Mouse (Mus musculus): ENCODE results near the gene Adm2. TPM values are rescaled to one million over a fixed set of nuclear protein-coding genes. Genes with fewer than 3 reads are reported as not detected.

Gene Adm2
- polyA plus RNA-seq, 1 experiment: 3.5 TPM

DNA sequence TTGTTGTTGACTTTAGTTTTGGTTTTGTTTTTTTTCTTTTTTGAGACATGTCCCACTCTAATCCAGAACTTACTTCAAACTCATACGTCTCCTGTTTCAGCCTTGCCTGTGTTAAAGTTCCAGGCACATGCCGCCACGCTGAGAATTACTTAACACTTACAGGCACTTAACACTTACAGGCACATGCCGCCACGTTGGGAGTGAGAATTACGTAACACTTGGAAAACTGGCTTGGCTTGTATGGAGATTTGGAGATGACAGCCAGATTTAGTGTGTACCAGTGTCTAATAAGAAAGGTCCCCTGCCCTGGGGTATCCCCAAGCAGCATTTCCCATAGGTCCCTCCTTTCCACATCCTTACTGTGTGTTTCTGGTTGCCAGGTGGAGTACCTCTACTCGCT is 40.5 kb downstream of the Adm2 start:
- TF ChIP-seq CTCF (IDR thresholded peaks at IDR 0.05; ENCODE audit: extremely low read depth, insufficient read depth, insufficient read length, insufficient replicate concordance): no peak
- TF ChIP-seq POLR2A (IDR thresholded peaks at IDR 0.05; ENCODE audit: low read depth, low read length): no peak
- Histone ChIP-seq H3K27ac (ENCODE audit: insufficient read depth, low read length) (no peak overlapping the region), H3K36me3 (ENCODE audit: control insufficient read depth, insufficient read depth, low read length) (peaks cover 41% of the 10 kb centered on the region), H3K4me3 (ENCODE audit: extremely low read depth, insufficient read depth, insufficient read length) (no peak overlapping the region), H3K27me3 (ENCODE audit: control insufficient read depth, insufficient read depth, low read length) (no peaks in the 10 kb centered on the region), H3K4me1 (ENCODE audit: control insufficient read depth, insufficient read depth, insufficient read length) (no peaks in the 10 kb centered on the region)
- DNase-seq (ENCODE audit: low read depth in 1 of 2, low spot score in 2 of 2): no peak
- 94% methylated on average over 7 of the region's 7 CpGs for WGBS

- H3K4me3 ChIP-seq (ENCODE audit: extremely low read depth, insufficient read depth, insufficient read length): no peak overlapping the region
- 96% methylated on average over 4 of the region's 4 CpGs for WGBS
- no peak for DNase-seq (ENCODE audit: low read depth in 1 of 2, low spot score in 2 of 2)
- H3K36me3 ChIP-seq (ENCODE audit: control insufficient read depth, insufficient read depth, low read length): peaks cover 56% of the 10 kb centered on the region
- TF ChIP-seq CTCF (IDR thresholded peaks at IDR 0.05; ENCODE audit: extremely low read depth, insufficient read depth, insufficient read length, insufficient replicate concordance): no peak
- no peak for TF ChIP-seq POLR2A (IDR thresholded peaks at IDR 0.05; ENCODE audit: low read depth, low read length)
- H3K27me3 ChIP-seq (ENCODE audit: control insufficient read depth, insufficient read depth, low read length): no peaks in the 10 kb centered on the region
- no peaks in the 10 kb centered on the region for H3K4me1 ChIP-seq (ENCODE audit: control insufficient read depth, insufficient read depth, insufficient read length)
- H3K27ac ChIP-seq (ENCODE audit: insufficient read depth, low read length): no peak overlapping the region
Measured at GRCm38 (mm10) chr15:89365141-89365551, 42.6 kb downstream of the Adm2 start.

- Histone ChIP-seq H3K27ac (ENCODE audit: insufficient read depth, low read length) (no peak overlapping the region), H3K4me3 (ENCODE audit: extremely low read depth, insufficient read depth, insufficient read length) (no peak overlapping the region), H3K4me1 (ENCODE audit: control insufficient read depth, insufficient read depth, insufficient read length) (peaks cover 8% of the 10 kb centered on the region; the same call in 1 of the 2 replicates), H3K27me3 (ENCODE audit: control insufficient read depth, insufficient read depth, low read length) (no peaks in the 10 kb centered on the region), H3K36me3 (ENCODE audit: control insufficient read depth, insufficient read depth, low read length) (peaks cover 41% of the 10 kb centered on the region)
- no peak for DNase-seq (ENCODE audit: low read depth in 1 of 2, low spot score in 2 of 2)
- no peak for TF ChIP-seq CTCF (IDR thresholded peaks at IDR 0.05; ENCODE audit: extremely low read depth, insufficient read depth, insufficient read length, insufficient replicate concordance)
- no peak for TF ChIP-seq POLR2A (IDR thresholded peaks at IDR 0.05; ENCODE audit: low read depth, low read length)
- 86% methylated on average over 13 of the region's 13 CpGs for WGBS
Measured at GRCm38 (mm10) chr15:89372068-89372467, 49.5 kb downstream of the Adm2 start.

- Histone ChIP-seq H3K36me3 (ENCODE audit: control insufficient read depth, insufficient read depth, low read length) (peaks cover 40% of the 10 kb centered on the region), H3K27ac (ENCODE audit: insufficient read depth, low read length) (no peak overlapping the region), H3K27me3 (ENCODE audit: control insufficient read depth, insufficient read depth, low read length) (no peaks in the 10 kb centered on the region), H3K4me3 (ENCODE audit: extremely low read depth, insufficient read depth, insufficient read length) (no peak overlapping the region), H3K4me1 (ENCODE audit: control insufficient read depth, insufficient read depth, insufficient read length) (peaks cover 8% of the 10 kb centered on the region; the same call in 1 of the 2 replicates)
- DNase-seq (ENCODE audit: low read depth in 1 of 2, low spot score in 2 of 2): no peak
- WGBS: 94% methylated on average over 7 of the region's 7 CpGs
- TF ChIP-seq POLR2A (IDR thresholded peaks at IDR 0.05; ENCODE audit: low read depth, low read length): no peak
Measured at GRCm38 (mm10) chr15:89372536-89372935, 50.0 kb downstream of the Adm2 start.

GRCm38 (mm10) chr15:89373027-89373761 is 50.7 kb downstream of the Adm2 start:
- Histone ChIP-seq H3K4me1 (ENCODE audit: control insufficient read depth, insufficient read depth, insufficient read length) (peaks cover 8% of the 10 kb centered on the region; the same call in 1 of the 2 replicates), H3K27ac (ENCODE audit: insufficient read depth, low read length) (peak overlapping the region; percentile 96), H3K36me3 (ENCODE audit: control insufficient read depth, insufficient read depth, low read length) (peaks cover 37% of the 10 kb centered on the region), H3K27me3 (ENCODE audit: control insufficient read depth, insufficient read depth, low read length) (peaks cover under 1% of the 10 kb centered on the region; the same call in 1 of the 2 replicates), H3K4me3 (ENCODE audit: extremely low read depth, insufficient read depth, insufficient read length) (peak overlapping the region; percentile 73)
- DNase-seq (ENCODE audit: low read depth in 1 of 2, low spot score in 2 of 2): peak; percentile 78 to 84
- 2% methylated on average over 35 of the region's 35 CpGs for WGBS
- TF ChIP-seq POLR2A (IDR thresholded peaks at IDR 0.05; ENCODE audit: low read depth, low read length): no peak
- peak; percentile 72 for TF ChIP-seq CTCF (IDR thresholded peaks at IDR 0.05; ENCODE audit: extremely low read depth, insufficient read depth, insufficient read length, insufficient replicate concordance)

DNA sequence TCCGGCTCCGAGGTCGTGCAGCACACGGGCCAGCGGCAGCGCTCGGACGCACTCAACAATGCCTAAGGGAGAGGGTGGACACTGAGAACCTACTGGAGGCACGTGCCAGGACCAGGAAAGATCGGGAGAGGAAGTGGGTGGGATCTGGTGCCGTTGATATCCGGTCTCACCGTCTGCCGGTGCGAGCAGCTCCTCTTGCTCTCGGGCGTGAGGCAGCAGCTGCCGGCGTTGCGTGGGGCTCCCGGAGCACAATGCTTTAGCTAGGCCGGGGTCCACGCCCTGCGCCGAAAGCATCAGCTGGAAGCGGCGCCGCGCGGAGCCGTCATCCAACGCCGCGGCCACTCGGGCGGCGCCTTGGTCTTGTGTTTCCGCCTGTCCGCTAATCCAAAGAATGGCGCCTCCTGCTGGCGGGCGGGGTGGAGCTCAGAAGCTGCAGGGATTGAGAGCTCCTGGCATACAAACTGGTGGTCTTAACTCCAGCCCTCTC is 51.3 kb downstream of the Adm2 start, which contains the start of gene Sco2:
TSS of gene Sco2 (minus strand) at position 85 of the 487 bp plus-strand sequence.
- peaks cover 9% of the 10 kb centered on the region; the same call in 1 of the 2 replicates for H3K4me1 ChIP-seq (ENCODE audit: control insufficient read depth, insufficient read depth, insufficient read length)
- DNase-seq (ENCODE audit: low read depth in 1 of 2, low spot score in 2 of 2): peak; percentile 71 to 89
- peaks cover 33% of the 10 kb centered on the region for H3K36me3 ChIP-seq (ENCODE audit: control insufficient read depth, insufficient read depth, low read length)
- peaks cover 6% of the 10 kb centered on the region for H3K27me3 ChIP-seq (ENCODE audit: control insufficient read depth, insufficient read depth, low read length)
- TF ChIP-seq POLR2A (IDR thresholded peaks at IDR 0.05; ENCODE audit: low read depth, low read length) (peak; percentile 60; the same call in 1 of the 2 replicates), CTCF (IDR thresholded peaks at IDR 0.05; ENCODE audit: extremely low read depth, insufficient read depth, insufficient read length, insufficient replicate concordance) (peak; percentile 84)
- H3K4me3 ChIP-seq (ENCODE audit: extremely low read depth, insufficient read depth, insufficient read length): peak within 1 kb of the TSS; percentile 73
- WGBS: under 1% methylated on average over 42 of the region's 42 CpGs
- peak within 1 kb of the TSS; percentile 96 for H3K27ac ChIP-seq (ENCODE audit: insufficient read depth, low read length)

Other genes starting within 250 kb of the Adm2 start
- gene Trabd, start 247.6 kb upstream of the Adm2 start, polyA plus RNA-seq (2012; rRNA removed): 59.5 and 69.9 TPM in 2 replicates
- 27.7 and 41.4 TPM in 2 replicates for gene Selenoo, start 233.6 kb upstream of the Adm2 start, polyA plus RNA-seq (2012; rRNA removed)
- 38.4 and 45.1 TPM in 2 replicates for gene Tubgcp6, start 199.6 kb upstream of the Adm2 start, polyA plus RNA-seq (2012; rRNA removed)
- gene Hdac10, start 194.0 kb upstream of the Adm2 start, polyA plus RNA-seq (2012; rRNA removed): 76.2 and 86.8 TPM in 2 replicates
- gene Mapk12, start 182.0 kb upstream of the Adm2 start, polyA plus RNA-seq (2012; rRNA removed): 3.7 and 3.9 TPM in 2 replicates
- gene Mapk11, start 173.1 kb upstream of the Adm2 start, polyA plus RNA-seq (2012; rRNA removed): 29.0 and 35.1 TPM in 2 replicates
- gene Plxnb2, start 141.9 kb upstream of the Adm2 start, polyA plus RNA-seq (2012; rRNA removed): 89.4 and 96.8 TPM in 2 replicates
- gene Dennd6b, start 126.2 kb upstream of the Adm2 start, polyA plus RNA-seq (2012; rRNA removed): 25.2 and 30.8 TPM in 2 replicates
- gene Ppp6r2, start 111.2 kb upstream of the Adm2 start, polyA plus RNA-seq (2012; rRNA removed): 120 and 255 TPM in 2 replicates
- 320 and 349 TPM in 2 replicates for gene Sbf1, start 7.4 kb upstream of the Adm2 start, polyA plus RNA-seq (2012; rRNA removed)
- gene Miox, start 11.7 kb downstream of the Adm2 start, polyA plus RNA-seq (2012; rRNA removed): 0.31 and 1.4 TPM in 2 replicates
- 51.5 and 53.6 TPM in 2 replicates for gene Lmf2, start 32.9 kb downstream of the Adm2 start, polyA plus RNA-seq (2012; rRNA removed)
- gene Ncaph2, start 33.0 kb downstream of the Adm2 start, polyA plus RNA-seq (2012; rRNA removed): 113 and 131 TPM in 2 replicates
- 26.6 and 28.4 TPM in 2 replicates for gene Sco2, start 51.1 kb downstream of the Adm2 start, polyA plus RNA-seq (2012; rRNA removed)
- 2.9 and 4.6 TPM in 2 replicates for gene Tymp, start 54.3 kb downstream of the Adm2 start, polyA plus RNA-seq (2012; rRNA removed)
- gene Odf3b, start 56.6 kb downstream of the Adm2 start, polyA plus RNA-seq (2012; rRNA removed): 1.5 and 1.6 TPM in 2 replicates
- 0.02 TPM in 1 of 2 replicates, not detected in the other for gene Klhdc7b, start 62.2 kb downstream of the Adm2 start, polyA plus RNA-seq (2012; rRNA removed)
- not detected in 2 replicates for gene Syce3, start 87.8 kb downstream of the Adm2 start, polyA plus RNA-seq (2012; rRNA removed)
- 1.7 and 1.8 TPM in 2 replicates for gene Cpt1b, start 103.1 kb downstream of the Adm2 start, polyA plus RNA-seq (2012; rRNA removed)
- 0.75 and 0.82 TPM in 2 replicates for gene C730034F03Rik, start 106.9 kb downstream of the Adm2 start, polyA plus RNA-seq (2012; rRNA removed)
- gene Gm44502, start 107.0 kb downstream of the Adm2 start, polyA plus RNA-seq (2012; rRNA removed): 2.0 and 2.2 TPM in 2 replicates
- gene Chkb, start 107.2 kb downstream of the Adm2 start, polyA plus RNA-seq (2012; rRNA removed): 62.6 and 72.1 TPM in 2 replicates
- gene Mapk8ip2, start 131.2 kb downstream of the Adm2 start, polyA plus RNA-seq (2012; rRNA removed): 0.02 TPM in 1 of 2 replicates, not detected in the other
- 31.3 and 31.5 TPM in 2 replicates for gene Arsa, start 154.7 kb downstream of the Adm2 start, polyA plus RNA-seq (2012; rRNA removed)
- gene Shank3, start 176.9 kb downstream of the Adm2 start, polyA plus RNA-seq (2012; rRNA removed): 24.6 and 26.2 TPM in 2 replicates
- 0.79 and 1.1 TPM in 2 replicates for gene Acr, start 245.6 kb downstream of the Adm2 start, polyA plus RNA-seq (2012; rRNA removed)